Mouse (Mus musculus) cerebellum, postnatal 14 days (tissue): ENCODE measurements at regions not wholly inside any gene's neighbourhood (a gene's known extent, or its start where the extent isn't known, plus 50 kb on each side); places are given as distances from the start of the nearest gene placed in this dataset.

Experiments
- DNase-seq, 2 experiments: peaks; one replicate each; pipeline ENCODE4 v3.0.0; 2021; ENCODE audit warnings: mixed read lengths in 2 of 2

DNA sequence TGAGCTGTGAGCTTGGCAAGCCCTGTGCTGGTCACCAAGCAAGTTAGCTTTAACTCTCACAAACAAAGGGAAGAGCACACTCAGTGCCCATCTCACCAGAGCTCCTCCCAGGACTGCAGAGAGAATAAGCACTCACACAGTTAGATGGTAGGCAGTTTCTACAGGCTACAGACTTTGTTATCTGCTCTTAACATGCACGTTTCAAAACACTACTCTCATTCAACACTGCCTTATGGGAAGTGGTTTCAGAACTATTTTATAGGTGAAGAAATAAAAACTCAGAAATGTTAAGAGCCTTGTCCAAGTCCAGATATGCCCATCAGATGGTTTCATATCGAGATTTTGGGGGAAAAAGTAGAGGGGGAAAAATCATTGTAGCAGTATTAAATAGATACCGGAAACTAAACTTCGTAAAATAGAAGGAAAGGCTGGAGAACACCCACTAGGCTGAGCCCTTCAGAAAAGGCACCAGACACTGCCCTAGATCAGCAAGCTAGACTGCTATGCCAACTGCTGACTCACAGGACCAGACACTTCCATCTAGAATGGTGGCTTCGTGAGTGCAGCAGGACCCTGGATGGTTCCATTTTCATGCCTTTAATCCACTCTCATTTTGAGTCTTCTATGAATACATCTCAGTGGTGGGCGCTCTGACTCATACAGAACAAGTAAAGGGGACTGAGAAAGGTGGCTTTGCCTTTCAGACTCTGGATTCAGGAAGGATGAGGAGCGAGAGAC is 51.3 kb upstream of the Serbp1 start:
- no peak for DNase-seq

DNA sequence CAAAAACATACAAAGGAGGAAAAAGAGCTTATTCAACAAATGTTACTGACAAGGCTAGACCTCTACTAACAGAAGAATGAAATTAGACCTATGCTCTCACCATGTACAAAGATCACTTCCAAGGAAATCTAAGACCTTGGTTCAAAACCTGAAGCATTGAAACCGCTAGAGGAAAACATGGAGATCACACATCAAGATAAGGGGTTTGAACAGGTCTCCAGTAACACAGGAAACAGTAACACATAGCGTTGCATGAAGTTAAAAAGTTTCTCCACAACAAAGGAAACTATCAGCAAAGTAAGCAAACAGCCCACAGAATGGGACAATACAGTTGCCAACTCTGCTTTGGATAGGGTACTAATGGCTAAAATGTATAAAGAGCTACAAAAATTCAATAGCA is 53.3 kb upstream of the Serbp1 start:
- DNase-seq = no peak

DNA sequence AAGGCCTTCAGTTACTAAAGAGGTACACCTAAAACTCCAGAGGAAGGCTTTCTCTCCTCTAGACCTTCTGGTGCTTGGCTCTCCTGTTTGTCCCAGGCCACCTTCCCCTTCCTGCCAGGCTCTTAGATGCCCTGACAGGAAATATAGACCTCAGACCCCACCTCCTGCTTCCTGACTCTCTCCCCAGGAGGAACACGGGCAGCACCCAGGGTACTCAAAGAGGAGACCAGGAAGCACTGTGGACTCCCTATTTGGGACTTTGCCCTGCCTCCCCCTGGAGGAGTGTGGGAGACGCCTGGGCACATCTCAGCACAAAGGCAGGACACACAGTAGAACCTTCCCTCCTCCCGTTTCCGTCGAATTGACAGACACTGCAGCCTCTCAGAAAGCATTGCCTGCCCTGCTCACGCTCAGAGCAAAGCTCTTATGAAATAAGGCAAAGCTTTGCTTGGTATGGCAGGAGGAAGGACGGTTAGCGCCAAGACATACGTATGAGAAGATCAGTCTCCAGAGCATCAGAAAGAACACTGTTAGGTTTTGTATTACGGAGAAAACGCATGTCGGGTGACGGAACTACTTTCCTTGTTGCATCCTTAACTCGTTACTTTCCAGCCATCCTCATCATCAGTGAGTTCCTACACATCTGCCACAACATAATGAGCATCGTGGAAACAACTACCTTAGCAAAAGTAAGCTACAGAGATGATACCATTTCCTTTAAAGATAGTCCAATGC is 54.3 kb upstream of the Serbp1 start:
- DNase-seq = no peak

DNA sequence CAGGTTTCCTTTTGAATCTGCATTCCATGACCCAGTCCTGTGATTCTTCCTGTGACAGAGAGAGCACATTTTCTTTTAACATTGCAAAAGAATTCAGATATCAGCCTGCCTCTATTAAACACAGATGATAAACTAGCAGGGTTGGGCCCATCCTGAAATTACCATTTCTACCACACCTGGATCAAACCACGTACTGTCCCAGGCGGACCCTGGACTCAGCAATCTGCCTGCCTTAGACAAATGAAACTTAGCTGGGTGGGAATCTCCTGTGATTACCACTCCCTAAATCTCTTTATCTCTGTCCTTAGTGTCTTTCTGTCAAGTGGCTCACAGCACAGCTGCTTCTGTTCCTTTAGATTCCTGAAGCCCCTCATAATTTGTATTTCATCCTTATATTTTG is 55.5 kb upstream of the Serbp1 start:
- no peak for DNase-seq

DNA sequence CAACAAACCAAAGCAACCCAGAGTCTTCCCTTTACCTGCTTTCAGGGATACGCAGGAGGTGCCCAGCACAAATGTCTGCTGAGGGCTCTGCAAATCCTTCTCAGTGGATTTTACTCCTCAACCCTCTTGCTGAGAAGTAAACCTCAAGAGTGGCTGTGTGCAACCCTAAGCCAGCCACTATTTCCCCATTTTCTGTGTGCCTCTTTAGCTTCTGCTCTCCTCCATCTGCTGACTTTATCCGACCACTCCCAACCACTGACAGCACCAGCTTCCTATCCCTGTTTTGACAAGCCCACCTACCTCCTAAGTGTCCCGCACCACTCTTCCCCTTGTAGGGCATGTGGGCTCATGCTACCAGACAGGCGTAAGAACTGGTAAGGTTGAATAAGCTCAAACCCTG is 56.5 kb upstream of the Serbp1 start:
- no peak for DNase-seq

DNA sequence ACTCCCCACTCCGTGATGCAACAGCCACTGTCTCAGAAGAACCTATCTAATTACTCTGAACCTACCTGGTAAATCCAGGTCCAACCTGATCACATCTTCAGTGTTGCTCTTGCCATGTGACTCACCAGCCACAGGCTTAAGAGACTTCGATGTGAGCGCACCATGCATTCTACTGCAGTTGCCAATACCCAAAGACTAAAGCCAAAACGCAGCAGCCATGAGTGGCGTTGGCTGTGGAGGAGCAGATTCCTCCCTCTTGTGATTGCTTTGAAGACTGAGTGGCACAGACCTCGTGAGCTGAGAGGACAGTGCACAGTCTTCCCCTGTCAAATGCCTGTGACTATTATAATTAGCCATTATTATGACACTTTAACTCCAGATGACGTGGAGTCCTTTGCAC is 58.6 kb upstream of the Serbp1 start:
- peak; percentile 54 to 71 for DNase-seq

DNA sequence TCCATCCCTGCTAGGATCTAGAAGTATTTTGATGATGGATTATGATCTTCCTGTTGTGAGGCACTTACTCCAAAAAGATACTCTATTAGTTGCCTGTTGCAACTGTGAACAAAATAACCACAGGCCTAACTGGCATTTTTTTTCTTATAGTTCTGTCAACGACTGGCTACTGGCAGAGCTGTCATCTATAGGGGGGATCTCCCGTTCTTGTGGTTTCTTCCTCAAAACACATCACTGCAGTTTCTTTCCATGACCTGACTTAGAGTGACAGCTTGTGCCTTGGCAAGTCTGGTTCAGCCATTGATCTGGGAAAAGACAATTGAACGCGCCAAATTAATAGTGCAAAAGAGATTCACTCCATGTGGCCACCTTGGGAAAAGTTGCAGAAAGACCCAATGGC is 59.4 kb upstream of the Serbp1 start:
- DNase-seq = no peak

DNA sequence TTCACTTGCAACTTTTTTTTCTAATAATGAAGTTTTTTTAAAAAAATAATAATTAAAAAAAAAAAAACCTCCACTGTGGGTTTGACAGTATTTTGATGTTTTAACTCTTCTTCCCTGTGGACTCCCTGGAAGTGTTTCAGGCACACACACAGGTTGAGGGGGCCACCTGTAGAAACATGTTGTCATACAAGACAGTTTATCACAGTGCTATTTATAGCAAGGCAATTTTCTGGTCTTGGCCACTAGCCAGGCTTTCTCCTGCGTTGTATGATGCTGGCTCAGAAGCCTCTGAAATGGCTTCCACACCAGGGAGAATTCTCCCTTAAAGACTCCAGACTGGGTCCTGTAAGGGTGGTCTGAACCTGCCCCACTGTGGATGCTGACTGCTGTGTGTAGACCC is 59.9 kb upstream of the Serbp1 start:
- DNase-seq = peak; percentile 77 to 88

DNA sequence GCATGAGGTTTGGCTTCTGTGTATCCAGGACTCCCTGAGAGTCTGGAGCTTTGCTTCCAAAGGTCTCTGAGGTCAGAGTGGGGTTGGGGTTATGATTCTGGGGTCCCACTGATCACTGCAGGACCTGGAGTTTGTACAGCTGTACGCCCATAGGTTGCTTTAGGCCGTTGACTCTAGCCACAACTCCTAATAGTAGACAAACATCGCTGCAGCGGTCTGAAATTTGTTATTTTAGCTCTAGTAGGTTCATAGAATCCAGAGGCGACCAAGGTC is 67.4 kb upstream of the Serbp1 start:
- DNase-seq = no peak

DNA sequence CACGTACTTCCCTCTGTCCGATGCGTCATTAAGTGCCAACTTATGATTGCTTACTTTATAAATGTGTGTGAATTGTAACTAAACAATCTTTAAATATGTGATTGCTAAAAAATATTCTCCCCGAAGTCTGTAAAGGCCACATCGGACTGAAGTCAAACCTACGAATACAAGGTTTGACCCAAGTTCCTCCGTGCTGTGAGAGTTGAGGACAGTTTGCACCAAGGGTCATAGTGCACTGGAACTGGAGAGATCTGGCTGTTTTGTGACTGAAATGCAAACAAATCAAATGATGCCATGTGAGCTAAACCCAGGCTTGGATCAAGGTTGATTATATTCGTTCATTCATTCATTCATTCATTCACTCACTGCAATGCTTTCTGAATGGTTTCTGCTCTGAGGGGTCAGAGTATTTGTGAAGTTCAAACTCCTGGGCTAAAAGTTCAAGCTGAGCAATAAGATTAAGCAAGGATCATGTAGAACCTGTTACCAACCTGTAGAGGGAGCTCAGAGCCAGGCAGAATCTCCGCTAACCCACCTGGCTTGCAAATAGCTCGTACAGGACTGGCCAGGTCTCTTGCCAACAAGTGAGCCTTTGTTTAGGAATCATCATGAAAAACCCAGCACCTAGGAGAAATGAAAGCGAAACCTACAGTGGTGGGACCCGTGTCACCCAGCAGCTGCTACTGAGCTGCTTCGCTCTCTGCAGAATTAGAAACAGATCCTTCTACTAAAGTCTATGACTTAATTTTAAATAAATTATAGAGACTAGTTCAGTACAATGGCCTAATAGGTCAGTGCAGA is 67.9 kb upstream of the Serbp1 start:
- peak; percentile 76 to 79 for DNase-seq

DNA sequence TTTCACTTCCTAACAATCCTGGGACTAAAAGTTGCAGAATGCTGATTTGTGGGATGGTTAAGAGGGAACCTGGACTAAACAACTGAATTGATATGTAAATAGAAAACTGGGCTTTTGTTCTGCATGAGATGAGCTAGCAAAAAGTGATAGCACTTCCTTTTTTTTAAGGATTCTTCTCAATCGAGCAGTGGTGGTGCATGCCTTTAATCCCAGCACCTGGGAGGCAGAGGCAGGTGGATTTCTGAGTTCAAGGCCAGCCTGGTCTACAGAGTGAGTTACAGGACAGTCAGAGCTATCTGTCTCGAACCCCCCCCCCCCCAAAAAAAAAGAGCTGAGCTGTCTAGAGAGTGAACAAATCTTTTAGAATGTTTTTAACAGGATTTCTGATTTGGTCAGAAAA is 69.2 kb upstream of the Serbp1 start:
- DNase-seq = no peak

DNA sequence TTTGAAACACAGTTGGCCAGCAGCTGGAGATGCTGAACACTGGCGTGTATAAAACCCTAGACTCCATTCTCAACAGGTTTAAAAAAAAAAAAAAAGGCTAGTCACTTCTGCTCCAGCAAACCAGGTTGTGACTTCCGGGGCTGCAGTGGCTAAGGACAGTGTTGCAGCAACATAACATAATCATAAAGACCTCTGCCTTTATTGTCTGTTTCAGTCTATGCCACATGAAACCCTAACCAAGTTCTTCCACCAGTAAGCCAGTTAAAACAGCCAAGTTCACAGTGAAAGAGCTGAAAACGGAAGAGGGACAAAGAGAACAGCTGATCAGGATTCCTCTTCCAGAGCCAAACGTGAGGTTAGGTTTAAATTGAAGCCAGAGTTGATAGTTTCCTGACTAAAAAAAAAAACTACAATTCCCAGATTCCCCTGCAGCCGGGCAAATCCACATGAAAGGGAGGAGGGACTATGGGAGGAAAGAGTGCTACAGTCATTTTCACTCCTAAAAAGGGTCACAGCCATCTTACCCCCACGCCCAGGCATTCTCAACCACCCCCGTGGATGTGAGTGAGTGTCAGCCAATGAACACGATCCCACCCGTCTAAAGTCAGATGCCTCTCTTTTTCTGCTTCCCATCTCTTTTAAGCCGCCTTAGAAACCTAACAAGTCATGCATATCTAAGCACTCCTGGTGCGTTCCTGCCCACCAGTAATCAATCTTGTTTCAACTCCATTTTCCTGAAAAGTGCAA is 69.8 kb upstream of the Serbp1 start:
- peak; percentile 46 to 58 for DNase-seq

DNA sequence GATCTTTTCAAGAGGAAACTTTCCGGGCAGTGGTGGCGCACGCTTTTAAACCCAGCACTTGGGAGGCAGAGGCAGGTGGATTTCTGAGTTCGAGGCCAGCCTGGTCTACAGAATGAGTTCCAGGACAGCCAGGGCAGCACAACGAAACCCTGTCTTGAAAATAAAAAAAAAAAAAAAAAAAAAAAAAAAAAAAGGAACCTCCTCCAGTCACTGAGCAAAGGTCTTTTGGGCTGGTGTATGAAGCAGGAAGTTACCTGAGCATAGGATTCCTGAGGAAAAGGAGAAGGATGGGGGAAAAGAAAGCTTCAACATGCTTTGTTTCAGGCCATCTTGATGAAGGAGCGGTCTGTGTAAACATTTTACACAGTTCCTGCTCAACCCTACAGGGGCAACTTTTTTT is 72.9 kb upstream of the Serbp1 start:
- no peak for DNase-seq

DNA sequence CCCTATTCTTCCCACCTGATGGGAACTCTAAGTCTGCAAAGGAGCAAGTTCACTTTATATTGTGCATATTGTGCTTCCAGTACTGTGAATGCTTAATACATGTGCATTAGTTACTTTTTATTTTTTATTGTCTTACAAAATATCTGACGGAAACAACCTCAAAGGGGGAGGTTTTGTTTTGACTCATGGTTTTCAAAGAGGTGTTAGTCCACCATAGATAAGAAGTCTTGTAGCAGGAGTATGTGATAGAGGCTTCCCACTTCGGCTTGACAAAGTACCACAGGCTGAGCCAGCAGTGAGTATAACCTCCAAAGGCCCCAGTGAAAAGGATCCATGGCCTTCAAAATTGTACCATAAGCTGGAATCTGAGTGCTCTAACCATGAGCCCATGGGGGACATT is 74.0 kb upstream of the Serbp1 start:
- DNase-seq = no peak

DNA sequence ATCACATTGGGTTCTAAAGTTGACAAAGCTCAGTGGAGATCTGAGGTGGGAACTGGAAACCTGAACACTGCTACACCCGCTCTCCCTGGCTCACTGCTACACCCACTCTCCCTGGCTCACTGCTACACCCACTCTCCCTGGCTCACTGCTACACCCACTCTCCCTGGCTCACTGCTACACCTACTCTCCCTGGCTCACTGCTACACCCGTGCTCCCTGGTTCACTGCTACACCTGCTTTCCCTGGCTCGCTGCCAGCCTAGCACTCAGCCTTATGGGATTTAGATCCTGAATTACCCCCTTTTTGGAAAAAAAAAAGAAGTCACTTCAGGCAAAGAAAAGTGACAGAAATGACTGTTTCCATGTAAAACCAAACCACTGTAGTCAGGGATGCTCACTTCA is 75.2 kb upstream of the Serbp1 start:
- DNase-seq = no peak

DNA sequence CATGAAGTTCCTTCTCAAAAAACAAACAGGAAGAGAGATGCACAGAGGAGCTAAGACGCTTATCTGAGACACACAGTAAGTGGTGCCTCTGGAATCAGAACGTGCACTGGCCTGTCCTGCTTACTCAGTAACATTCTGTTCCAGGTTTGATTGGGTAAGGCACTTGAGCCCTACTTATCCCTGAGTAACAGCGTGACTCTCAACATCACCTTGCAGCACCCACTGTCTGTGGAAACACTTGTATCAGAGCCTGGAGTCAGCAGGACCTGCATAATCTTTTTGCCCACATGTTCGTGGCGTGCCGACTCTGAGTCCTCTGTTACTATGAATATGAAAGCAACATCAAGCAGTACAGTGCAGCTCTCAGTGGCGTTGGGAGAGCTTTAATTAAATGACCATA is 76.4 kb upstream of the Serbp1 start:
- DNase-seq = no peak

DNA sequence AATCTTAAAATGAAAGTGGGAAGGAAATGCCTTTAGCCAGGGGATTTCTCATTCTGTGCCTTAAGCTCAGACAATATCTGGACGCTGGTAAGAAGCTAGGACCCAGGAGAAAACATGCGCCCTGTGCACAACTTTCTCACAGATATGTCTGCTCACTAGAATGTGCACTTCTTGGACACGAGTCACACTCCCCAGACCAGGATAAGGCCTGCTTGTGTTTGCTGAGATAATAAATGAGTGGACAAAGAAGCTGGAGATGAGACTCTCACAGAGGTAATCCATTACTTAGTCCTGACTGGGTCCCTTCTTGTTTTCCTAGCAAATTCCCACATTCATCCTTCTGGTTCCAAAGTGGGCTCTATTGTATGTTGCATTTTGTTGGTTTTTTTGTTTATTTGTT is 77.4 kb upstream of the Serbp1 start:
- DNase-seq = no peak

DNA sequence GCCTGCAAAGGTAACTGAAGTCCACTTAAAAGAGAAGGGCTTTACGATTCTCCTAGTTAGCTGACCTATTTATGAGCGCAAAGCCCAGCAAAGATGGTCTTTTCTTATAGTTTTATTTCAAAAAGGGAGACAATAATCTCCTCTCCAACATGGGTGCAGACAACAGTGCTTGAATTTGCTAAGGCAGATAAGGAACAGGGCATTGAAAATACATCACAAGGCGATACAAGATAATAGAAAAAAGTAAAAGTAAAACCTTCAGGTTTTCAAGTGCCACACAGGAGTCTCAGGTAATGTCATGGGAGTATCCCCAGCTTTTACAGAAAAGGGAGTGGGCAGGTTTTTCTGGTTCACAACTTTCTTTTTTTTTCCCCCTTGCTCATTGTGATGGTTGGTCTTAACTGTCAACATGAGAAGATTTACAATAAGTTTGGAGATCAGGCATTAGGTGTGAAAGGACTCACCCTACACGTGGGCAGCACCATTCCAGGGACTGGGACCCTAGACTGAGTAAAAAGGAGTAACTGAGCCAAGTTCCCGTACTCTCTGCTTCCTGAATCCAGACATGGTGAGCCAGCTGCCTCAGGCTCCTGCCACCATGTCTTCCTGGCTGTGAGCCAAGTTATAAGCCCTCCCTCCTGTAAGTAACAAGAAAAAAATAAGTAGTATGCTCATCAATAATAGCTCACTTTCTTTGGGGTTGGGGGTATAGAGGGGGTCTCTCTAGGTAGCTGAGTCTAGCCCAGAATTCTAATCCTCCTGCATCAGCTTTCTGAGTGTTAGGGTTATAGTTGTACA is 78.1 kb upstream of the Serbp1 start:
- DNase-seq = no peak

DNA sequence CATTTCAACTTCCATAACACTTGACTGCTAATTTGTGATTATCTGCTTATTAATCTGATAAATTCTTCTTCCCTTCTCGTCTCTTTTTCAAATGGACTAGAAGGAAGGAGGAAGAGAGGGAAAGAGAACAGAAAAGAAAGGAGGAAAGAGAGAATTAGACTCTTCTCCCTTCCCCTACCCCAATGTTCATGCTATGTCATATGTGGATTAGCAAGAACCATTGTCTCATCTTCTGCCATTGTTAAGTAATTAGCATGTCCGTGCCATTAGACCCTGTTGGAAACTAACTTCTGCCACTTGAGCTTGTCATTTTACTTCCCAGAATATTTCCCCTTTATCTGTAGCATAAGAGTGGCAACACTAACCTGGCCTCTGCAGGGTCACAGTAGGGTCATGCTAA is 78.8 kb upstream of the Serbp1 start:
- no peak for DNase-seq

DNA sequence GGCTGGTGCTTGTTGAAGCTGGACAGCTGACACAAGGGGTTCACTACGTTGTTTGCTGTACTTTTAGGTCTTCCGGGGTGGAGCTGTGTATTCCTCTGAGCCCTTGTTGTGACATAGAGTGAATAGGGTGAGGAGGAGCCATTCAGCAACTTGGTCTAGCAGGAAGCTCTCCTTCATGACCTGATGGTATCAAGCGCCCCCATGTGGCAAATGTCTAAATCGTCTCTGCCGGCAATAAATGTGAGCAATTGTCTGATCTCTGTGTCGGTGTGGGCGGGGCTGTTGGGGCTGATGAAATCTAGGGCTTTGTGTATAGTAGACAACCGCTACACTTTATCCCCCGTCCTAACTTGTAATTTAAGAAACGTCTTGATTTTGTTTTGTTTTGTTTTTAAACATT is 79.2 kb upstream of the Serbp1 start:
- peak; percentile 91 to 95 for DNase-seq

DNA sequence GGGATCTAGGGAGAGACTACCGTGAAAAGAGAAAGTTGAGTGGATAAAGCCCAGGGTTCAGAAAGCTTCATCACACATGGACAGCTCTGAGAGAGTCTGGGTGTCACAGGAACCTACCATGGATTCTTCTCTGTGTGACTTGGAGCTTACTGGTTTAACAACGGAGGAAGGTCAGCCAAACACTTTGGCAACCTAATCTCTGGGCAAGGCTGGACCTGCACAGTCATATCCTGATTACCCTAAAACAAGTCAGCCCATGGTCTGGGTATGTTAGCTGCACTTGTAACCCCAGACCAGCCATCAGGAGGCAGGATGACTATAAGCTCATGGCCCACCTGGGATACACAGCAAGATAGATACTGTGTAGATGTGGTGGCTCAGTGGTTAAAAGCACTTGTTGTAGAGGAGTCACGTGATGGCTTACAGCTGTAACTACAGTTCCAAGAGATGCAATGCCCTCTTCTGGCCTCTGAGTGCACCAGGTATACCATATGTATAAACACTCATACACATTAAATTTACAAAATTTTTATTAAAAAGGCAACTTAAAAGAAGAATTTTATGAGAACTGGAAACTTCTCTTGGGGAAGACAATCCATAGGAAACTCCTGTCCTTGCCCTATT is 85.0 kb upstream of the Serbp1 start:
- DNase-seq = no peak

DNA sequence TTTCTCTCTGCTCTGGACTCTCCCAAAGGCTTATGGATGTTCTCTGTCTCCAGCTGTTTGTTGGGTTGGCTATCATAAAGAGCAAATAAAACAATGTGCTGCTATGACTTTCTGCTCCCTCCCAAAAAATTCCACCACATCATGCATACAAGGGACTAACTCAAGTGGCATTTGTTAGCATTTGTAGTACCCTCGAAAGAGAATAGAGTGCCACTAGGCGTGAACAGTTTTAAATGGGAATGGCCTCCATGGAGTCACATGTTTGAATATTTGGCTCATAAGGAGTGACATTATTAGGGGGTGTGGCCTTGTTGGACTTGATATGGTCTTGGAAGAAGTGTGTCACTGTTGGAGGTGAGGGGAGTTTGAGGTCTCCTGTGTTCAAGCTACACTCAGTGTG is 86.5 kb upstream of the Serbp1 start:
- DNase-seq = no peak
